Mouse (Mus musculus) erythroblast, embryonic 14.5 days (primary cell): ENCODE measurements around the gene Fam53b.

Experiments used
- GATA1 ChIP-seq: IDR thresholded peaks from 2 replicates; pipeline ENCODE4 v1.6.1; 2012; ENCODE audit warnings: low read length, inconsistent platforms, mixed read lengths
- TAL1 ChIP-seq: IDR thresholded peaks from 3 replicates; pipeline ENCODE4 v1.6.1; 2012; ENCODE audit warnings: low read length, inconsistent platforms, mixed read lengths

DNA sequence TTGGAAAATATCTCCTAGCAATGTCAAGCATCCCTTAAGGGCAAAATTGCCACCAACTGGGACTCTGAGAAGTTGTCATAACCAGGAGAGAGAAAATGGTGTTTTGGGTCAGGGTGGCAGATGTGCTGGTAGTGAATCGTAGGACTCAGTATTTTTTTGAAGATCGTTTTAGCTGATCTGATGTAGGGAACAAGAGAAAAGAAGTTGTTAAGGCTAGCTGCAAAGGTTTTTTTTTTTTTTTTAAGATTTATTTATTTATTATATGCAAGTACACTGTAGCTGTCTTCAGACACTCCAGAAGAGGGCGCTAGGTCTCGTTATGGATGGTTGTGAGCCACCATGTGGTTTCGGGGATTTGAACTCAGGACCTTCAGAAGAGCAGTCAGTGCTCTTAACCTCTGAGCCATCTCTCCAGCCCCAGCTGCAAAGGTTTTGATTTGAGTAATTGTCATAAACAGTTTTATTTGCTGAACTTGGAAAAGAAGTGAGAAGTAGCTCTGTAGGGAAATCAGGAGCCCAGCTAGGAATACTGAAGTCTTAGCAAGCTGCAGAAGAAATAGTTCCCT lies 44.4 kb upstream of the Fam53b start:
- TF ChIP-seq TAL1 (no peak), GATA1 (no peak)
